ENCODE assay signal across 9 mouse cellular contexts in genomic region chr4:124035657-124036061, GRCm38 (mm10).
A peak's percentile ranks its signal among the peaks of the same experiment; 100 is the strongest.
DNase-seq lines count a peak whose midpoint lies in the region; ATAC-seq and TF ChIP-seq lines count a peak whose summit lies in the region.
"Had no signal": no experiment of that assay in that cellular context is flagged by ENCODE, and none has a peak within 500 bp of the region (broad histone marks: within the 10 kb centered on the region; RNA-seq: fewer than 3 reads in every experiment).

No protein-coding gene starts in this region.

- no peak overlapping the region for H3K27ac ChIP-seq in heart, embryonic 14.5 days (replicated peaks in 1 of 2; ENCODE audit: control insufficient read depth in 1 of 2, insufficient read depth in 1 of 2, low read depth in 2 of 2, low read length in 2 of 2)
- no peak overlapping the region for H3K27ac ChIP-seq in heart, adult 2 months
- H3K27ac ChIP-seq in forebrain, postnatal 0 days (ENCODE audit: low read depth, low read length), result peak overlapping the region; percentile 73
- peak overlapping the region; percentile 81 for H3K27ac ChIP-seq in midbrain, embryonic 16.5 days (ENCODE audit: low read length)

- H3K4me1 ChIP-seq in heart, embryonic 14.5 days (ENCODE audit: control insufficient read depth in 2 of 2, insufficient read depth in 2 of 2, low read length in 2 of 2), result peaks cover 6 to 11% of the 10 kb centered on the region in 2 experiments; a peak in 3 of 4 replicates
- H3K4me1 ChIP-seq in heart, adult 2 months (ENCODE audit: control insufficient read depth, insufficient read depth, low read length), result no peaks in the 10 kb centered on the region
- H3K4me1 ChIP-seq in forebrain, postnatal 0 days (ENCODE audit: insufficient read depth), result 0 out of 2 replicates have a peak, but pooled peaks cover 9% of the 10 kb centered on the region
- peaks cover 32% of the 10 kb centered on the region for H3K4me1 ChIP-seq in midbrain, embryonic 16.5 days (ENCODE audit: control insufficient read depth, insufficient read depth, low read length)

- ATAC-seq in heart, embryonic 14.5 days (ENCODE audit: insufficient number of reproducible peaks, insufficient read depth, low FRiP score, low read depth), result no peak
- peak; percentile 79 for ATAC-seq in forebrain, postnatal 0 days
- ATAC-seq in midbrain, embryonic 16.5 days, result peak; percentile 82

- WGBS in heart, embryonic 14.5 days, result 7% methylated on average over 10 of the region's 10 CpGs
- WGBS in heart, adult 2 months, result 17% methylated on average over 10 of the region's 10 CpGs
- 2% methylated on average over 10 of the region's 10 CpGs for WGBS in forebrain, postnatal 0 days
- WGBS in midbrain, embryonic 16.5 days, result 4% methylated on average over 10 of the region's 10 CpGs

- TF ChIP-seq EP300 in heart, adult 2 months (IDR thresholded peaks at IDR 0.05; ENCODE audit: insufficient read depth, low read depth, low read length), result no peak

- no peak for DNase-seq in heart, adult 2 months
- peak; percentile 97 for DNase-seq in brain, embryonic 14.5 days (ENCODE audit: low read depth)
- peak; percentile 68 for DNase-seq in forebrain, postnatal 0 days
- no peak for DNase-seq in spleen, postnatal 14 days (ENCODE audit: low spot score in 2 of 2)
- DNase-seq in adrenal gland, postnatal 4 days (ENCODE audit: low spot score in 2 of 2), result no peak
- DNase-seq in testis, postnatal 10 days (ENCODE audit: low spot score), result no peak
- DNase-seq: kidney, adult 11 months had no signal

- H3K4me3 ChIP-seq in heart, embryonic 14.5 days (ENCODE audit: control insufficient read depth in 1 of 2, insufficient read depth in 1 of 2, low read depth in 1 of 2, low read length in 2 of 2), result 0 out of 4 replicates have a peak overlapping the region, but pooled peaks of 1 of the 2 experiments have one; percentile 14
- no peak overlapping the region for H3K4me3 ChIP-seq in heart, adult 2 months
- no peak overlapping the region for H3K4me3 ChIP-seq in forebrain, postnatal 0 days (ENCODE audit: low read depth, low read length)
- H3K4me3 ChIP-seq in midbrain, embryonic 16.5 days (ENCODE audit: low read depth, low read length), result no peak overlapping the region

- intact Hi-C loops in heart, adult 2 months (cut with DNase I), result no loop called here

- no peak overlapping the region for H3K9ac ChIP-seq in heart, embryonic 14.5 days (ENCODE audit: low read length)
- H3K9ac ChIP-seq in heart, adult 2 months (ENCODE audit: low read depth, low read length), result no peak overlapping the region
- no peak overlapping the region for H3K9ac ChIP-seq in forebrain, postnatal 0 days
- 0 out of 2 replicates have a peak overlapping the region, but pooled peaks have one; percentile 4 for H3K9ac ChIP-seq in midbrain, embryonic 16.5 days (ENCODE audit: low read depth, low read length)

- H3K27me3 ChIP-seq in heart, embryonic 14.5 days (ENCODE audit: control insufficient read depth, insufficient read depth, low read length), result 0 out of 2 replicates have a peak, but pooled peaks cover 4% of the 10 kb centered on the region
- peaks cover 1% of the 10 kb centered on the region; the same call in 1 of the 2 replicates for H3K27me3 ChIP-seq in heart, adult 2 months (ENCODE audit: control insufficient read depth, insufficient read depth, low read length)
- no peaks in the 10 kb centered on the region for H3K27me3 ChIP-seq in forebrain, postnatal 0 days (ENCODE audit: insufficient read depth, low read length)
- H3K27me3 ChIP-seq in midbrain, embryonic 16.5 days (ENCODE audit: control insufficient read depth, insufficient read depth, low read depth, low read length), result no peaks in the 10 kb centered on the region

- H3K4me2 ChIP-seq in heart, embryonic 14.5 days (ENCODE audit: low read length), result peak overlapping the region; percentile 49
- peak overlapping the region; percentile 21 for H3K4me2 ChIP-seq in forebrain, postnatal 0 days (ENCODE audit: low read depth)
- H3K4me2 ChIP-seq in midbrain, embryonic 16.5 days (ENCODE audit: low read length), result peak overlapping the region; percentile 38

- H3K36me3 ChIP-seq in heart, embryonic 14.5 days (ENCODE audit: control insufficient read depth, insufficient read depth, low read length), result no peaks in the 10 kb centered on the region
- H3K36me3 ChIP-seq in heart, adult 2 months (ENCODE audit: control insufficient read depth, insufficient read depth, low read length), result no peaks in the 10 kb centered on the region
- H3K36me3 ChIP-seq in forebrain, postnatal 0 days (ENCODE audit: insufficient read depth), result no peaks in the 10 kb centered on the region
- H3K36me3 ChIP-seq in midbrain, embryonic 16.5 days (ENCODE audit: control insufficient read depth, insufficient read depth, low read length), result no peaks in the 10 kb centered on the region

- no peaks in the 10 kb centered on the region for H3K79me2 ChIP-seq in heart, adult 2 months (replicated peaks; ENCODE audit: control insufficient read depth, insufficient read depth, low read length)

- TF ChIP-seq CTCF in heart, adult 2 months (IDR thresholded peaks at IDR 0.05), result no peak
- no peak for TF ChIP-seq CTCF in brain, embryonic 14.5 days (IDR thresholded peaks at IDR 0.05; ENCODE audit: borderline replicate concordance, extremely low read depth, insufficient read depth, insufficient read length)
- TF ChIP-seq CTCF in forebrain, postnatal 0 days (IDR thresholded peaks at IDR 0.05; ENCODE audit: low read depth), result no peak

- H3K9me3 ChIP-seq in heart, embryonic 14.5 days (ENCODE audit: control insufficient read depth, low read length), result no peaks in the 10 kb centered on the region
- no peaks in the 10 kb centered on the region for H3K9me3 ChIP-seq in forebrain, postnatal 0 days (ENCODE audit: low read length)
- H3K9me3 ChIP-seq in midbrain, embryonic 16.5 days (replicated peaks; ENCODE audit: control insufficient read depth, low read length, poor library complexity, severe bottlenecking), result no peaks in the 10 kb centered on the region

- TF ChIP-seq POLR2A in heart, adult 2 months (IDR thresholded peaks at IDR 0.05; ENCODE audit: insufficient read depth, low read depth, low read length), result no peak
- no peak for TF ChIP-seq POLR2A in brain, embryonic 14.5 days (IDR thresholded peaks at IDR 0.05; ENCODE audit: borderline replicate concordance, extremely low read depth, insufficient read depth, insufficient read length, poor library complexity, severe bottlenecking)

Comparison
In these comparisons a context has a peak if more than half of its experiments do, and no peak if none do; other contexts are left out.
1. H3K27ac ChIP-seq: peak in forebrain, postnatal 0 days (single experiment) and midbrain, embryonic 16.5 days (single experiment); none in heart, embryonic 14.5 days (0 of 2) and heart, adult 2 months (single experiment).
2. DNase-seq: peak in brain, embryonic 14.5 days (single experiment) and forebrain, postnatal 0 days (single experiment); none in heart, adult 2 months (0 of 2), spleen, postnatal 14 days (0 of 2), adrenal gland, postnatal 4 days (0 of 2) and testis, postnatal 10 days (single experiment).
3. Peak in every context shown above with its lines, with median percentiles within 50 percentile points of each other: H3K4me2 ChIP-seq.